Mouse (Mus musculus) kidney, embryonic 16.5 days (tissue): ENCODE measurements around the gene Pafah2. TPM values are rescaled to one million over a fixed set of nuclear protein-coding genes. Genes with fewer than 3 reads are reported as not detected.

Experiments
- ATAC-seq: fragments of 200-750 bp; cut with Nextera tagmentation; 2 replicates; pipeline ENCODE4 v1.8.0; 2017; ENCODE audit warnings: moderate TSS enrichment; ENCODE audit not compliant: low FRiP score, low TSS enrichment
- H3K27ac ChIP-seq: fragments of 300-500 bp; sonication (generic); 2 replicates; pipeline ENCODE4 v1.5.1; 2014; ENCODE audit warnings: low read length
- H3K27me3 ChIP-seq: fragments of 300-500 bp; sonication (generic); 2 replicates; pipeline ENCODE4 v1.6.1; 2014; ENCODE audit warnings: low read length, control low read depth, mixed read lengths; ENCODE audit not compliant: insufficient read depth
- H3K36me3 ChIP-seq: fragments of 300-500 bp; sonication (generic); 2 replicates; pipeline ENCODE4 v1.6.1; 2014; ENCODE audit warnings: low read length, control low read depth, mixed read lengths; ENCODE audit not compliant: insufficient read depth
- H3K4me1 ChIP-seq: fragments of 300-500 bp; sonication (generic); 2 replicates; pipeline ENCODE4 v1.6.1; 2014; ENCODE audit warnings: low read length, control low read depth, mixed read lengths; ENCODE audit not compliant: insufficient read depth
- H3K4me2 ChIP-seq: fragments of 300-500 bp; sonication (generic); replicated peaks from 2 replicates; pipeline ENCODE4 v1.6.1; 2014; ENCODE audit warnings: low read depth, low read length
- H3K4me3 ChIP-seq: fragments of 300-500 bp; sonication (generic); 2 replicates; pipeline ENCODE4 v1.5.1; 2014; ENCODE audit warnings: mild to moderate bottlenecking, low read length
- H3K9ac ChIP-seq: fragments of 300-500 bp; sonication (generic); replicated peaks from 2 replicates; pipeline ENCODE4 v1.6.1; 2014; ENCODE audit warnings: low read length
- H3K9me3 ChIP-seq: fragments of 300-500 bp; sonication (generic); 2 replicates; pipeline ENCODE4 v1.6.1; 2016; ENCODE audit warnings: low read length, control low read depth
- WGBS: fragments of 180-500 bp; shearing (Covaris S2); extraction: QIAGEN DNeasy Blood & Tissue Kit; methylation state at CpG from one replicate; pipeline ENCODE4 v1.1.7; 2014; 5-methylcytosine and 5-hydroxymethylcytosine counted together
- polyA plus RNA-seq: library from polyadenylated mRNA; unstranded; fragments of >200 nt; fragmentation: Nextera tagmentation; extraction: Ambion mirVana; gene quantifications from 2 replicates; pipeline ENCODE4 v1.2.1, GENCODE M21; 2015

Pafah2 gene
- polyA plus RNA-seq, 1 experiment from 2014 or later: 20.1 TPM

DNA sequence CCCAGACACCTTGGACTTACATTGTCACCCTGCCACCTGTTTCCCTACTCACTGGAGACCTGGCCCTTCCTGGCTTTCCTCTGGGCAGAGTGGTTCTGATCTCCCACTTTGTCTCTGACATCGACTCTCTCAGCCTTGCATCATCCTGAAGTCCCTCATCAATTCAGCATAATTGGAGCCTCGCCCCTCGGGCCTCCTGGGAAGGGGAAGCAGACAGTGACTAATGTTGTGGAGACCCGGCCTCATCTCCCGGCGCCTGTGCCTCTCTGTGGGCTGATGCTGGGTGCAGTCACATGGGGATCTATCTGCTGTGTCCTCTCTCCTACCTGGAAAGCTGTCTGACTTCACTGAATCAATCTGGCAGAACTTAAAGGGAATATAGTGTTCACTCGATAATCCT is 40.1 kb downstream of the Pafah2 start:
- Histone ChIP-seq H3K9me3 (no peaks in the 10 kb centered on the region), H3K4me3 (no peak overlapping the region), H3K4me1 (no peaks in the 10 kb centered on the region), H3K27ac (no peak overlapping the region), H3K27me3 (no peaks in the 10 kb centered on the region), H3K4me2 (no peak overlapping the region), H3K9ac (no peak overlapping the region), H3K36me3 (no peaks in the 10 kb centered on the region)
- WGBS: 24% methylated on average over 7 of the region's 7 CpGs
- no peak for ATAC-seq

DNA sequence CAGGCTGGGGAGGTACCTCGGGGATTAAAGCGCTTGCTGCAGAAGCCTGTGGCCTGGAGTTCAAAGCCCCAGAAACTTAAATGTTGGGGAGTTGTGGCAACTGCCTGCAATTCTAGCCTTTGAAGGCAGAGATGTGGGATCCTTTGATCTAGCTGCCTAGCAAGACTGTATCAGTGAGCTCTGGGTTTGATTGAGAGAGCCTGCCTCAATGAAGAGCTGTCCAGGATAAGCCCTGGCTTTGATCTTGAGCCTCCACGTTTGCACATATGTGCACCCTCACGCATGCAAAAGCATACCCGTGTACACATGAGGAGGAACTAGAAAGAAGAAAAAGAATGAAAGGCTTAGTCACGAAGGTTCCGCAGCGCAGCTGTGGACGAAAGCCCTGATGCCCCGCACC is 40.5 kb downstream of the Pafah2 start:
- Histone ChIP-seq H3K27ac (no peak overlapping the region), H3K4me1 (no peaks in the 10 kb centered on the region), H3K4me3 (no peak overlapping the region), H3K9ac (no peak overlapping the region), H3K9me3 (no peaks in the 10 kb centered on the region), H3K27me3 (no peaks in the 10 kb centered on the region), H3K4me2 (no peak overlapping the region), H3K36me3 (no peaks in the 10 kb centered on the region)
- 56% methylated on average over 10 of the region's 10 CpGs for WGBS
- no peak for ATAC-seq

- whole genome bisulfite sequencing: 68% methylated on average over 3 of the region's 3 CpGs
- H3K4me1 ChIP-seq: no peaks in the 10 kb centered on the region
- H3K4me3 ChIP-seq: no peak overlapping the region
- no peak overlapping the region for H3K9ac ChIP-seq
- no peaks in the 10 kb centered on the region for H3K36me3 ChIP-seq
- no peak overlapping the region for H3K4me2 ChIP-seq
- no peak overlapping the region for H3K27ac ChIP-seq
- H3K9me3 ChIP-seq: no peaks in the 10 kb centered on the region
- ATAC-seq: no peak
- no peaks in the 10 kb centered on the region for H3K27me3 ChIP-seq
These were observed 43.0 kb downstream of the Pafah2 start for GRCm38 (mm10) chr4:134439119-134439518.

- Histone ChIP-seq H3K9me3 (no peaks in the 10 kb centered on the region), H3K9ac (no peak overlapping the region), H3K36me3 (no peaks in the 10 kb centered on the region), H3K27me3 (no peaks in the 10 kb centered on the region), H3K4me3 (no peak overlapping the region), H3K27ac (no peak overlapping the region), H3K4me2 (no peak overlapping the region), H3K4me1 (no peaks in the 10 kb centered on the region)
- WGBS: 88% methylated on average over 4 of the region's 4 CpGs
- ATAC-seq: no peak
These were observed 43.8 kb downstream of the Pafah2 start for GRCm38 (mm10) chr4:134439919-134440318.

- H3K27me3 ChIP-seq: peaks cover 5% of the 10 kb centered on the region; the same call in 1 of the 2 replicates
- no peak overlapping the region for H3K4me2 ChIP-seq
- H3K36me3 ChIP-seq: no peaks in the 10 kb centered on the region
- no peak for ATAC-seq
- H3K9ac ChIP-seq: no peak overlapping the region
- 83% methylated on average over 4 of the region's 4 CpGs for WGBS
- H3K4me3 ChIP-seq: no peak overlapping the region
- H3K4me1 ChIP-seq: no peaks in the 10 kb centered on the region
- no peak overlapping the region for H3K27ac ChIP-seq
- no peaks in the 10 kb centered on the region for H3K9me3 ChIP-seq
These were observed 46.1 kb downstream of the Pafah2 start for GRCm38 (mm10) chr4:134442216-134442615.

- H3K4me2 ChIP-seq: no peak overlapping the region
- H3K9me3 ChIP-seq: no peaks in the 10 kb centered on the region
- H3K9ac ChIP-seq: no peak overlapping the region
- peaks cover 5% of the 10 kb centered on the region; the same call in 1 of the 2 replicates for H3K27me3 ChIP-seq
- no peaks in the 10 kb centered on the region for H3K4me1 ChIP-seq
- H3K4me3 ChIP-seq: no peak overlapping the region
- H3K36me3 ChIP-seq: no peaks in the 10 kb centered on the region
- 60% methylated on average over 7 of the region's 7 CpGs for WGBS
- no peak overlapping the region for H3K27ac ChIP-seq
- no peak for ATAC-seq
These were observed 47.5 kb downstream of the Pafah2 start for GRCm38 (mm10) chr4:134443589-134443988.

DNA sequence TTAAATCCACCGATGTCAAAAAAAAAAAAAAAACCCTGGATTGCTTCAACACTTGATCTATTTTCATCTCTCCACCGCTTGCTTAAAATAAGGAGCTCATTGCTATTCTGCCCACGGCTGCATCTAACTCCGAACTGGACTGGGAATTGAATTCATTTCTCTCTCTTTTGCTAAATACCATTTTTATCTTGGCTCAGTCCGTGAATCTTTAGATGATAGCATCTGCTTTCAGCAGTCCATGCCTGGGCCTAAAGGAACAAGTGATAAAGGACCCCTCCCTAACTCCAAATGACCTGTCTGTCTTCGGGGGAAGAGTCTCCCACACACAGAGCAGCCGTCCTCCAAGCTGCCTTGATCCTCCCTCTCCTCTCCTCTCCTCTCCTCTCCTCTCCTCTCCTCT is 48.8 kb downstream of the Pafah2 start:
- Histone ChIP-seq H3K4me2 (no peak overlapping the region), H3K27ac (no peak overlapping the region), H3K4me1 (0 out of 2 replicates have a peak, but pooled peaks cover under 1% of the 10 kb centered on the region), H3K36me3 (no peaks in the 10 kb centered on the region), H3K4me3 (no peak overlapping the region), H3K9me3 (no peaks in the 10 kb centered on the region), H3K9ac (no peak overlapping the region), H3K27me3 (peaks cover 5% of the 10 kb centered on the region; the same call in 1 of the 2 replicates)
- 38% methylated on average over 7 of the region's 7 CpGs for WGBS
- ATAC-seq: no peak

DNA sequence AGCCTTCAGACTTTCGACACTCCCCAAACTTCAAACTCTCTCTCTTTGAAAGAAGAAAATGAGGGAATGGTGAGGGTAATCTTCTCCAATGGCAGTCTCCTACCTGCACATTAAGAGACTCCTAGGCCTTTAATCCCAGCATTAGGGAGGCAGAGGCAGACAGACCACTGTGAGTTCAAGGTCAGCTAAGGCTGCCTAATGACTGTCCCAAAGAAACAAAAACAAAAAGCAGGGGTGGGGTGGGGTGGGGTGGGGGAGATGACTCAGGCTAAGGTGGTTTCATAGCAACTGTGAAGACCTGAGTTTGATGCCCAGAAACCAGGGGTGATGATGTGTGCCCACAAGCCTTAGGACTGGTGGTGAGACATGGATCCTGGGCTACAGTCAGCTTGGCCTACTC is 49.4 kb downstream of the Pafah2 start:
- H3K27me3 ChIP-seq: peaks cover 5% of the 10 kb centered on the region; the same call in 1 of the 2 replicates
- H3K4me2 ChIP-seq: no peak overlapping the region
- no peaks in the 10 kb centered on the region for H3K9me3 ChIP-seq
- no peak for ATAC-seq
- H3K4me3 ChIP-seq: no peak overlapping the region
- no peaks in the 10 kb centered on the region for H3K36me3 ChIP-seq
- H3K4me1 ChIP-seq: peaks cover 6% of the 10 kb centered on the region
- WGBS: 0% methylated on average over 1 of the region's 1 CpGs
- H3K9ac ChIP-seq: no peak overlapping the region
- no peak overlapping the region for H3K27ac ChIP-seq

GRCm38 (mm10) chr4:134447966-134448365 is 51.8 kb downstream of the Pafah2 start:
- no peaks in the 10 kb centered on the region for H3K9me3 ChIP-seq
- no peak for ATAC-seq
- H3K27ac ChIP-seq: no peak overlapping the region
- WGBS: 44% methylated on average over 23 of the region's 23 CpGs
- H3K36me3 ChIP-seq: no peaks in the 10 kb centered on the region
- peaks cover 14% of the 10 kb centered on the region for H3K27me3 ChIP-seq
- H3K4me1 ChIP-seq: peaks cover 9% of the 10 kb centered on the region
- H3K9ac ChIP-seq: no peak overlapping the region
- H3K4me2 ChIP-seq: no peak overlapping the region
- H3K4me3 ChIP-seq: no peak overlapping the region

DNA sequence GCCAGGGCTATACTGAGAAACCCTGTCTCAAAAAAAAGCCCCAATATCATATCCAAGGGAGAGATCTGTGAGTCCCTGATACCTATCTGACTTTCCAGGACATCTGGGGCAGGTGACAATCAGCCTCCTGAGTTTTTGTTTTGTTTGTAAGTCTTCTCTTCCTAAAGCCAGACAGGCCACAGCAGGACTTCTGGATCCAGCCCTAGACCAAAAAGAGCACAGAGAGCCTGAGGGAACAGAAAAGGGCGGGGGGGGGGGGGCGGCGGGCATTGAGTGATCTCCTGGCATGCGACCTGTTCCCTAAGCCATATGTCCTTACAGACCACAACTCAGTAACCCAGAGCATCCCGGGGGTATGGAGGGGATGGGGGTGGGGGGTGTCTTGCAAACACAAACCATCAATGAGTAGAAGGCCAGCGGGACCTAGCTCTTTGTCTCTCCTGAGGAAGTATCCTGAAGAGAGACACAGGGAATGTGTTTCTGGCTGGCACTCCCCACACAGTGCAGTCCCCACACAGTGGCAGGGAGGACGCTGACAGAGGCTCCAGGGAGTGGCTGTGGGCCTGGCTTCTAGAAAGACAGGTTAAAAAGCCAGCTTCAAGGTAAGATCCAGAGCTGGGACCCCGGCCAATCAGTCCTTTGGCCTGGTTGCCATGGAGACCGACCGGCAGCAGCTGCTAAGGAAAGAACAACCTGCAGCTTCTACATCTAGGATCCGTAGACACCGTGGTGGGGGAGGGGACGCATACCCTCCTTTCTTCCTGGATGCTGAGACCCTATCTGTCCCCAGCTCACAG is 53.7 kb downstream of the Pafah2 start:
- Histone ChIP-seq H3K36me3 (no peaks in the 10 kb centered on the region), H3K4me3 (no peak overlapping the region), H3K4me2 (no peak overlapping the region), H3K9me3 (no peaks in the 10 kb centered on the region), H3K27ac (no peak overlapping the region), H3K4me1 (peaks cover 14% of the 10 kb centered on the region), H3K27me3 (peaks cover 29% of the 10 kb centered on the region), H3K9ac (no peak overlapping the region)
- no peak for ATAC-seq
- WGBS: 37% methylated on average over 13 of the region's 13 CpGs
